Mouse (Mus musculus) limb, embryonic 12.5 days (tissue): ENCODE measurements around the gene Trmt5. TPM values are rescaled to one million over a fixed set of nuclear protein-coding genes. Genes with fewer than 3 reads are reported as not detected.

Experiments
- ATAC-seq: fragments of 200-750 bp; cut with Nextera tagmentation; 2 replicates; pipeline ENCODE4 v1.8.0; 2017; ENCODE audit warnings: low read depth, moderate TSS enrichment; ENCODE audit not compliant: insufficient number of reproducible peaks, insufficient read depth, low FRiP score, low TSS enrichment
- H3K27ac ChIP-seq: fragments of 300-500 bp; sonication (generic); 2 replicates; pipeline ENCODE4 v1.5.1; 2016; ENCODE audit warnings: mild to moderate bottlenecking, moderate library complexity
- H3K27me3 ChIP-seq: fragments of 300-500 bp; sonication (generic); 2 replicates; pipeline ENCODE4 v1.6.1; 2016; ENCODE audit warnings: mild to moderate bottlenecking, moderate library complexity
- H3K36me3 ChIP-seq: fragments of 300-500 bp; sonication (generic); 2 replicates; pipeline ENCODE4 v1.6.1; 2016; ENCODE audit warnings: mild to moderate bottlenecking, moderate library complexity
- H3K4me1 ChIP-seq: fragments of 300-500 bp; sonication (generic); replicated peaks from 2 replicates; pipeline ENCODE4 v1.6.1; 2016
- H3K4me2 ChIP-seq: fragments of 300-500 bp; sonication (generic); 2 replicates; pipeline ENCODE4 v1.6.1; 2016; ENCODE audit warnings: mild to moderate bottlenecking, moderate library complexity
- H3K4me3 ChIP-seq: fragments of 300-500 bp; sonication (generic); replicated peaks from 2 replicates; pipeline ENCODE4 v1.5.1; 2016; ENCODE audit warnings: mild to moderate bottlenecking
- H3K9ac ChIP-seq: fragments of 300-500 bp; sonication (generic); replicated peaks from 2 replicates; pipeline ENCODE4 v1.6.1; 2016; ENCODE audit warnings: mild to moderate bottlenecking, moderate library complexity
- H3K9me3 ChIP-seq: fragments of 300-500 bp; sonication (generic); 2 replicates; pipeline ENCODE4 v1.6.1; 2016; ENCODE audit warnings: mild to moderate bottlenecking, moderate library complexity
- WGBS: fragments of 180-500 bp; shearing (Covaris S2); methylation state at CpG from one replicate; pipeline ENCODE4 v1.1.7; 2016; 5-methylcytosine and 5-hydroxymethylcytosine counted together
- polyA plus RNA-seq: library from polyadenylated mRNA; unstranded; fragments of >200 nt; fragmentation: Nextera tagmentation; extraction: Ambion mirVana; gene quantifications from 2 replicates; pipeline ENCODE4 v1.2.1, GENCODE M21; 2016

Trmt5 gene
- polyA plus RNA-seq, result 21.7 and 23.7 TPM in 2 replicates

GRCm38 (mm10) chr12:73286287-73287092 lies at the start of gene Trmt5, which contains the start of gene Slc38a6:
Gene Trmt5 (minus strand): TSS chr12:73286710.
Gene Slc38a6 (plus strand): TSS chr12:73286779.
- Histone ChIP-seq H3K9ac (peak within 1 kb of the TSS; percentile 69), H3K36me3 (peaks cover 18% of the 10 kb centered on the region), H3K27me3 (no peaks in the 10 kb centered on the region), H3K4me3 (peak within 1 kb of the TSS; percentile 68), H3K9me3 (no peaks in the 10 kb centered on the region), H3K4me2 (peak within 1 kb of the TSS; percentile 76), H3K4me1 (peaks cover 29% of the 10 kb centered on the region), H3K27ac (peak within 1 kb of the TSS; percentile 79)
- peak; percentile 97 for ATAC-seq
- under 1% methylated on average over 53 of the region's 53 CpGs for WGBS

- Histone ChIP-seq H3K4me1 (peaks cover 36% of the 10 kb centered on the region), H3K27ac (peak overlapping the region; percentile 30; the same call in 1 of the 2 replicates), H3K4me2 (no peak overlapping the region), H3K36me3 (no peaks in the 10 kb centered on the region), H3K9me3 (no peaks in the 10 kb centered on the region), H3K27me3 (0 out of 2 replicates have a peak, but pooled peaks cover 3% of the 10 kb centered on the region), H3K9ac (no peak overlapping the region), H3K4me3 (no peak overlapping the region)
- no peak for ATAC-seq
- 57% methylated on average over 8 of the region's 8 CpGs for WGBS
Observed at GRCm38 (mm10) chr12:73334051-73334551, 47.6 kb upstream of the Trmt5 start.

GRCm38 (mm10) chr12:73332701-73333100 lies 46.2 kb upstream of the Trmt5 start:
- H3K27ac ChIP-seq, result no peak overlapping the region
- 0 out of 2 replicates have a peak, but pooled peaks cover 3% of the 10 kb centered on the region for H3K27me3 ChIP-seq
- WGBS, result 23% methylated on average over 4 of the region's 4 CpGs
- no peaks in the 10 kb centered on the region for H3K9me3 ChIP-seq
- no peak overlapping the region for H3K4me2 ChIP-seq
- H3K4me1 ChIP-seq, result peaks cover 47% of the 10 kb centered on the region
- H3K36me3 ChIP-seq, result no peaks in the 10 kb centered on the region
- ATAC-seq, result no peak
- H3K9ac ChIP-seq, result no peak overlapping the region
- no peak overlapping the region for H3K4me3 ChIP-seq

GRCm38 (mm10) chr12:73330236-73330635 lies 43.7 kb upstream of the Trmt5 start:
- H3K4me2 ChIP-seq, result no peak overlapping the region
- no peaks in the 10 kb centered on the region for H3K9me3 ChIP-seq
- H3K4me3 ChIP-seq, result no peak overlapping the region
- H3K27ac ChIP-seq, result no peak overlapping the region
- no peak overlapping the region for H3K9ac ChIP-seq
- peaks cover 47% of the 10 kb centered on the region for H3K4me1 ChIP-seq
- no peak for ATAC-seq
- 0 out of 2 replicates have a peak, but pooled peaks cover 3% of the 10 kb centered on the region for H3K27me3 ChIP-seq
- WGBS, result 81% methylated on average over 7 of the region's 7 CpGs
- H3K36me3 ChIP-seq, result no peaks in the 10 kb centered on the region

- no peaks in the 10 kb centered on the region for H3K36me3 ChIP-seq
- H3K27me3 ChIP-seq, result 0 out of 2 replicates have a peak, but pooled peaks cover 3% of the 10 kb centered on the region
- no peak overlapping the region for H3K9ac ChIP-seq
- 70% methylated on average over 4 of the region's 4 CpGs for WGBS
- no peak overlapping the region for H3K4me2 ChIP-seq
- H3K4me3 ChIP-seq, result no peak overlapping the region
- H3K27ac ChIP-seq, result no peak overlapping the region
- H3K4me1 ChIP-seq, result peaks cover 37% of the 10 kb centered on the region
- ATAC-seq, result no peak
- H3K9me3 ChIP-seq, result no peaks in the 10 kb centered on the region
Observed at GRCm38 (mm10) chr12:73328448-73329167, 42.1 kb upstream of the Trmt5 start.

GRCm38 (mm10) chr12:73327381-73327780 lies 40.9 kb upstream of the Trmt5 start:
- 20% methylated on average over 3 of the region's 3 CpGs for WGBS
- no peaks in the 10 kb centered on the region for H3K9me3 ChIP-seq
- 0 out of 2 replicates have a peak, but pooled peaks cover 3% of the 10 kb centered on the region for H3K27me3 ChIP-seq
- no peak overlapping the region for H3K4me2 ChIP-seq
- no peak overlapping the region for H3K4me3 ChIP-seq
- peak overlapping the region; percentile 31; the same call in 1 of the 2 replicates for H3K27ac ChIP-seq
- H3K36me3 ChIP-seq, result no peaks in the 10 kb centered on the region
- no peak for ATAC-seq
- no peak overlapping the region for H3K9ac ChIP-seq
- peaks cover 34% of the 10 kb centered on the region for H3K4me1 ChIP-seq

GRCm38 (mm10) chr12:73325617-73326016 lies 39.1 kb upstream of the Trmt5 start:
- Histone ChIP-seq H3K4me1 (peaks cover 32% of the 10 kb centered on the region), H3K9me3 (no peaks in the 10 kb centered on the region), H3K27me3 (0 out of 2 replicates have a peak, but pooled peaks cover 3% of the 10 kb centered on the region), H3K36me3 (no peaks in the 10 kb centered on the region; the same call in 1 of the 2 replicates), H3K9ac (no peak overlapping the region), H3K4me2 (no peak overlapping the region), H3K4me3 (no peak overlapping the region), H3K27ac (no peak overlapping the region)
- 66% methylated on average over 4 of the region's 4 CpGs for WGBS
- ATAC-seq, result no peak

- no peaks in the 10 kb centered on the region for H3K9me3 ChIP-seq
- H3K4me1 ChIP-seq, result peaks cover 32% of the 10 kb centered on the region
- H3K4me3 ChIP-seq, result no peak overlapping the region
- 0 out of 2 replicates have a peak, but pooled peaks cover 3% of the 10 kb centered on the region for H3K27me3 ChIP-seq
- H3K36me3 ChIP-seq, result no peaks in the 10 kb centered on the region; the same call in 1 of the 2 replicates
- no peak overlapping the region for H3K4me2 ChIP-seq
- H3K9ac ChIP-seq, result no peak overlapping the region
- ATAC-seq, result no peak
- WGBS, result 85% methylated on average over 2 of the region's 2 CpGs
- no peak overlapping the region for H3K27ac ChIP-seq
Observed at GRCm38 (mm10) chr12:73325181-73325580, 38.7 kb upstream of the Trmt5 start.

- H3K36me3 ChIP-seq, result no peaks in the 10 kb centered on the region; the same call in 1 of the 2 replicates
- H3K4me3 ChIP-seq, result no peak overlapping the region
- no peaks in the 10 kb centered on the region for H3K9me3 ChIP-seq
- 78% methylated on average over 1 of the region's 1 CpGs for WGBS
- H3K27me3 ChIP-seq, result no peaks in the 10 kb centered on the region
- no peak overlapping the region for H3K27ac ChIP-seq
- H3K4me2 ChIP-seq, result no peak overlapping the region
- ATAC-seq, result no peak
- peaks cover 32% of the 10 kb centered on the region for H3K4me1 ChIP-seq
- no peak overlapping the region for H3K9ac ChIP-seq
Observed at GRCm38 (mm10) chr12:73324742-73325141, 38.2 kb upstream of the Trmt5 start.

- H3K36me3 ChIP-seq, result no peaks in the 10 kb centered on the region; the same call in 1 of the 2 replicates
Observed at GRCm38 (mm10) chr12:73324180-73324586, 37.7 kb upstream of the Trmt5 start.

More at GRCm38 (mm10) chr12:73324180-73324586, 37.7 kb upstream of the Trmt5 start:
- no peak for ATAC-seq
- Histone ChIP-seq H3K9me3 (no peaks in the 10 kb centered on the region), H3K9ac (no peak overlapping the region), H3K27me3 (no peaks in the 10 kb centered on the region), H3K4me2 (no peak overlapping the region), H3K4me3 (no peak overlapping the region), H3K4me1 (peaks cover 32% of the 10 kb centered on the region), H3K27ac (no peak overlapping the region)
- 89% methylated on average over 8 of the region's 8 CpGs for WGBS
